Mouse (Mus musculus): ENCODE measurements around the gene Snx18.

DNA sequence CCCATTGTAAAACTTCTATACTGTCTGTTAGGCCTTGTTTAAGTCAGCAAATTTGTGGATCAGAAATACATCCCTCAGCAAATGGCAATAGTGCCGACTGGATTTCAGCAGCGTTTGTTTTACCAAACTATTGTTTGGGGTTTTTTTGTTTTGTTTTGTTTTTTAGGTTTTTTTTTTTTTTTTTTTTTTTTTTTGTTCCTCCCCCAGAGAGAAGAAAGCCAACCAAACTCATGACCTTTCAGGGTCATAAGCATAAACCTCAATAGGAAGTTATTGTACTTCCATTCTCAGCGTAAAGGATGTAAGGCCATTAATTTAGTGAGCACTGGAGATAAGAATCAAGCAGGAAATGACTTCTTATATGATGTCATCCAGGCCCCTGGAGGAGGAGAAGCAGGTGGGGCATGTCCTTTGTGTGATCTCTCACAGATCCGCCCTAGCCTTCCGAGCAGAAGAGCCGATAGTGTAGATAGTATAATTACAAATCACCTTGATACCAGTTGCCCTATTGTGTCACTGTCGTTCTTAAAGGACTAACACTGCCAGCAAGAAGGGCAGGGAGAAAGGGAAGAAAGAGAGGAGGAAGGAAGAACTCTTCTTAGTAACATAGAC, 38.5 kb downstream of the Snx18 start:
- no peak for TF ChIP-seq CTCF (IDR thresholded peaks at IDR 0.05)
- peak; percentile 88 for TF ChIP-seq EP300 (IDR thresholded peaks at IDR 0.05)
